Mouse (Mus musculus): ENCODE measurements at regions not wholly inside any gene's neighbourhood (a gene's known extent, or its start where the extent isn't known, plus 50 kb on each side); places are given as distances from the start of the nearest gene placed in this dataset.

DNA sequence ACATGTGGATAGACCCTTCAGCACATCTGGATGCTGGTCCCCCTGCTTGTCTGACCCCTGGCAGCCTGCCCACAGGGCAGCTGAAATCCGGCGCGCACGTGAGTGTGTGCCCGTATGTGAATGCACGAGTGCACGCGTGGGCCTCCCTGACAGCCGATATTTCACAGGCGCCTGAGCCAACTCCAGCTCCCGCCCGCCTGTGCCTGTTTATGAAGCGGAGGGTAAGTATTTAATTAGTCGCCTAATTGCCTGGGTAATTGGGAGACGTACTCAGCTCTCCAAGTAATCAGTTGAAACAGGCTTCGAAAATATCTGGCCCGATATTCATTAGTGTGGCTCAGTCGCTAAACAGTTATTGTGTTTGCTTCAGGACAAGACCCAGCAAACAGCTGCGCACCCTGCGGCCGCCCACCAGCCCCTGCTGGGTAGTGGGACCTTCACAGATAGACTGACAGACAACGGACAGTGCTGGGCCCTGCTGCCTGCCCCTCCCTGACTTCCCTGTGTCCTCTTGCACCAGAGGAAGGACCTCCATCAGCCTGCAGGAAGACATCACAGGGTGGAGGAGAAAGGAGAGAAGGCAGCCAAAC, 82.7 kb downstream of the Uncx start:
- Histone ChIP-seq H3K36me3 (no peaks in the 10 kb centered on the region), H3K9me3 (no peaks in the 10 kb centered on the region), H3K4me3 (replicated peaks) (no peak overlapping the region), H3K9ac (no peak overlapping the region), H3K4me2 (no peak overlapping the region), H3K27ac (no peak overlapping the region), H3K4me1 (no peaks in the 10 kb centered on the region), H3K27me3 (replicated peaks) (no peaks in the 10 kb centered on the region)
- 68% methylated on average over 22 of the region's 22 CpGs for WGBS
- ATAC-seq (ENCODE audit: insufficient read depth, low FRiP score, low read depth) = no peak

DNA sequence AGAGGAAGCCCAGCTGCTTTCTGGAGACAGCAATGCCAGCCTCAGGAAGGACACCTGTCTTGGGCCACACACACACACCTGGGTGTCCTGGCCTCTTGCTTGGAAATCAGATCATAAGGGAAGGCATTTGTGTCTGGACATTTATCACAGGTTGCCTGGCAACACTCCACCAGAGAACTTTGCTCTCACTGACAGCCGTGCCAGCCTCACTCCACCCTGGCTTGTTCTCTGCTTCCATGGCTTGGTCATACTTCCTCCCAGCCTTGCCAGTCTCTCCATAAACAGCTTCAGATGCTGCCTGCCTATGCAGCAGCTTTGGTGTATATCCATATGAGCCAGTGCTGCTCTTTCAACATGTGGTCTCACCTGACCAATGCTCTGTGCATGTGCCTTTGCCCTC, 84.3 kb downstream of the Uncx start:
- H3K4me3 ChIP-seq (replicated peaks) = no peak overlapping the region
- no peaks in the 10 kb centered on the region for H3K36me3 ChIP-seq
- no peak overlapping the region for H3K4me2 ChIP-seq
- H3K4me1 ChIP-seq = no peaks in the 10 kb centered on the region
- H3K27me3 ChIP-seq (replicated peaks) = no peaks in the 10 kb centered on the region
- H3K27ac ChIP-seq = no peak overlapping the region
- ATAC-seq (ENCODE audit: insufficient read depth, low FRiP score, low read depth) = no peak
- H3K9me3 ChIP-seq = no peaks in the 10 kb centered on the region
- WGBS = 37% methylated on average over 1 of the region's 1 CpGs
- H3K9ac ChIP-seq = no peak overlapping the region

DNA sequence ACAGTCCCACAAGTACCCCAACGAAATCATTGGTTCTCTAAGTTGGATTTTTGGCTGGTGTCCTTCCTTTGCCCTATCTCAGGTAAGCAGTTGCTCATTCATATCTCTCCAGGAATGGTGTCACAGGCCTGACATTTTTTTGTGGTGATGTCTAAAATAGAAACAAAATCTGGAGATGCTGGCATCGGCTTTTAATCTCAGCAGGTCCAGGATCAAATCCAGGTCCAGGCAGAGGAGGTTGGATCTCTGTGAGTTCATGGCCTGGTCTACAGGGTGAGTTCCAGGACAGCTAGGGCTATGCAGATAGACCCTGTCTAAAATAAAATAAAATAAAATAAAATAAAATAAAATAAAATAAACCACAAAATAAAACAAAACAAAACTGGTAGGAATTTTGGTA, 93.7 kb downstream of the Uncx start:
- no peak for ATAC-seq (ENCODE audit: insufficient read depth, low FRiP score, low read depth)
- Histone ChIP-seq H3K4me2 (no peak overlapping the region), H3K9ac (no peak overlapping the region), H3K27ac (no peak overlapping the region), H3K4me1 (0 out of 2 replicates have a peak, but pooled peaks cover 6% of the 10 kb centered on the region), H3K9me3 (no peaks in the 10 kb centered on the region), H3K36me3 (no peaks in the 10 kb centered on the region), H3K4me3 (replicated peaks) (no peak overlapping the region), H3K27me3 (replicated peaks) (no peaks in the 10 kb centered on the region)
- WGBS = 81% methylated on average over 2 of the region's 2 CpGs

DNA sequence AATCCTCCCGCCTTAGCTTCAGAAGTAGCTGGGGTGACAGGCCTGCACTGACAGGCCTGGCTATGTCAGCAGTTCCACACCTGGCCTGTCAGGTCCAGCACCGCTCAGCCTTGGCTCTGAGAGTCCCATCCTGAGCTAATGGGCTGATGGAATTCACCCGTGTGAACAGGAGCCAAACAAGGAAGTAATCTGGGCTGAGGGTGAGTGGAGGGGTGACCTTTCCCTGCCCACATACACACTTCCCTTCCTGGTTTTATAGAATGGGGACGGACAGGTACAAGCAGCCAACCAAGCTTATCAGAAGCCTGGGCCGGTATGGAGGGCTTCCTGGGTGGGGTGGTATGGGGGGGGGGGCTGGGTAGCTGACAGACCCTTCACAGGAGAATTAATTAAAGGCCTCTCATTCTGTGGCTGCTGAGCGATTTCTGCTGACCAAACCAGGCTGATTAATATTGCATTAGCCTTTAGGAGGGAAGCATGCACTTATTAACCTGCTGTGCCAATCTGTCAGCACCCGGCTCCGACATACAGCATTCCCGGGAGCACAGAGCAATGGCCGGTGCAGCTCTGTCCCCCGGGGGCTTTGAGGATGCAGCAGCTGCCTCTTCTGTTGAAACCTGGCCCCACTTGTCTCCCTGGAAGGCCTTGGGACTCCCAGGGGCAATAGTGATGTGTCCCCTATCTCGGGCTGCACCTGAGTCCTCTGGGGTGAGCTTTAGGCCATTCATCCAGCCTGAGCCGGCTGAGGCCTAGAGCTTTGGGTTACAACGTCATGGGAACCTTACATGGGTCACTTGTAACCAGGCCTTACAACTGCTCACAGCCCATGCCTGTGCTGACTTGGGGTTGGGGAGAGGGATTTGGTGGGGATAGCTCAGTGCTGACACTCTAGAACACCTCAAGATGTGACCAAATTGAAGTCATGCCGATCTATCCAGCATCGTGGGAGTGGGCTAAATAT, 95.2 kb downstream of the Micall2 start:
- H3K9ac ChIP-seq = no peak overlapping the region
- no peaks in the 10 kb centered on the region for H3K36me3 ChIP-seq
- no peaks in the 10 kb centered on the region for H3K9me3 ChIP-seq
- no peak for ATAC-seq (ENCODE audit: insufficient read depth, low FRiP score, low read depth)
- H3K4me2 ChIP-seq = no peak overlapping the region
- 60% methylated on average over 16 of the region's 16 CpGs for WGBS
- H3K27me3 ChIP-seq (replicated peaks) = no peaks in the 10 kb centered on the region
- no peak overlapping the region for H3K4me3 ChIP-seq (replicated peaks)
- H3K27ac ChIP-seq = no peak overlapping the region
- 0 out of 2 replicates have a peak, but pooled peaks cover 6% of the 10 kb centered on the region for H3K4me1 ChIP-seq

DNA sequence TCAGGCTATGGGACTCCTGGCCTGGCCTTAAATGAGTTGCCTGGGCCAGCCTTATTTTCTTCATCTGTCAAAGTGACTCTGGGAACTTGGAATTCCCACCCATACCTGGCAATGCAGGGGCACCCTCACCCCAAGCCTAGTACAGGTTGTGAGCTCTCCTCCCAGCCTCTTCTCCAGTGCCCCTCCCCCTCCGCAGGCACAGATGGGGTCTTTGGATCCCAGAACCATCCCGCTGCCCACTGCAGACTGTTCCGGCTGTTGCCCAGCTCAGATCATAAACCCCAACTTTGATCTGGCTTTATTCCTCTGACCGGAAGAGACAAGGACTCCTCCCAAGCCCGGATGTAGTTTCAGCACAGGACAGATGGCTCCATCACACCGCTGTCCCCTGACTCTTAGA, 91.3 kb downstream of the Micall2 start:
- H3K27me3 ChIP-seq (replicated peaks) = 0 out of 2 replicates have a peak, but pooled peaks cover 4% of the 10 kb centered on the region
- ATAC-seq (ENCODE audit: insufficient read depth, low FRiP score, low read depth) = no peak
- no peaks in the 10 kb centered on the region for H3K4me1 ChIP-seq
- no peaks in the 10 kb centered on the region for H3K9me3 ChIP-seq
- H3K9ac ChIP-seq = no peak overlapping the region
- no peak overlapping the region for H3K4me3 ChIP-seq (replicated peaks)
- no peak overlapping the region for H3K27ac ChIP-seq
- WGBS = 85% methylated on average over 6 of the region's 6 CpGs
- H3K36me3 ChIP-seq = no peaks in the 10 kb centered on the region
- H3K4me2 ChIP-seq = no peak overlapping the region

DNA sequence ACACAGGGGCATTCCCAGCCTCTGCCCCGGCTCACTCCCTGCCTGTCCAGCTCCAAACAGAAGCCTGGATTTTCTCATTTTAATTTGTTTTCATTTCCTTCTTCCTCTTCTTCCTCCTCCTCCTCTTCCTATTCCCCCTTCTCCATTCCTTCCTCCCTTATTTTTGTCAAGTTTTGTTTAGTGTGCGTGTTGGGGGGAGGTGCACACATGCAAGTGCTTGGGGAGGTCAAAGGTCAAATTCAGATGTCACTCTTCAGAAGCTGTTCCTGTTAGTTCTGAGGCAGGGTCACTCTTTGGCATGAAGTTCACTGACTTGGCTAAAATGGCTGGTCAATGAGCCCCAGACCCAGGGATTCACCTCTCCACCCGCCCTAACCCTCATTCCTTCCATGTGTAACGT, 85.1 kb downstream of the Micall2 start:
- no peak for ATAC-seq (ENCODE audit: insufficient read depth, low FRiP score, low read depth)
- Histone ChIP-seq H3K36me3 (no peaks in the 10 kb centered on the region), H3K27me3 (replicated peaks) (0 out of 2 replicates have a peak, but pooled peaks cover 4% of the 10 kb centered on the region), H3K4me1 (no peaks in the 10 kb centered on the region), H3K9me3 (no peaks in the 10 kb centered on the region), H3K9ac (no peak overlapping the region), H3K27ac (no peak overlapping the region), H3K4me2 (no peak overlapping the region), H3K4me3 (replicated peaks) (no peak overlapping the region)
- 46% methylated on average over 4 of the region's 4 CpGs for WGBS
